Mouse (Mus musculus) brain, adult 10 weeks (tissue): ENCODE data around the gene Syt10. TPM values are rescaled to one million over a fixed set of nuclear protein-coding genes. Genes with fewer than 3 reads are reported as not detected.

Source experiments
- polyA plus RNA-seq: library from polyadenylated mRNA; stranded (reverse); fragments of 350-450 nt; fragmentation: Illumina TruSeq; extraction: RNeasy Lipid Tissue Mini Kit (QIAGEN cat#74804); gene quantifications from one replicate; pipeline ENCODE4 v1.2.3, GENCODE M21; 2015; ENCODE audit warnings: low read depth, low replicate concordance

The Syt10 gene
- polyA plus RNA-seq: 6.1 TPM

GRCm38 (mm10) chr15:89841364-89842017, at the start of gene Syt10:
Gene Syt10 (minus strand): TSS chr15:89841860.

Other genes starting within 250 kb of the Syt10 start
- 51.8 TPM for gene Rabl2, start 249.9 kb downstream of the Syt10 start, polyA plus RNA-seq